Mouse (Mus musculus) liver, embryonic 14.5 days (tissue): Measurements from ENCODE around the gene Atxn1l. TPM values are rescaled to one million over a fixed set of nuclear protein-coding genes. Genes with fewer than 3 reads are reported as not detected.

Experiments used
- ATAC-seq: fragments of 200-750 bp; cut with Nextera tagmentation; 2 replicates; pipeline ENCODE4 v1.8.0; 2017; ENCODE audit warnings: moderate number of reproducible peaks, mild to moderate bottlenecking, moderate library complexity; ENCODE audit not compliant: insufficient read depth
- DNase-seq, 3 experiments: peaks; one replicate each; pipeline ENCODE4 v3.0.0-alpha.2; 2012 to 2013; ENCODE audit warnings: low read depth in 3 of 3, low spot score in 3 of 3
- H3K27ac ChIP-seq: fragments of 300-500 bp; sonication (generic); 2 replicates; pipeline ENCODE4 v1.5.1; 2014; ENCODE audit warnings: moderate library complexity, mild to moderate bottlenecking, control low read depth, inconsistent platforms
- H3K27me3 ChIP-seq: fragments of 300-500 bp; sonication (generic); 2 replicates; pipeline ENCODE4 v1.6.1; 2014; ENCODE audit warnings: mild to moderate bottlenecking, low read length, moderate library complexity; ENCODE audit not compliant: control insufficient read depth, insufficient read depth
- H3K36me3 ChIP-seq: fragments of 300-500 bp; sonication (generic); replicated peaks from 2 replicates; pipeline ENCODE4 v1.6.1; 2014; ENCODE audit warnings: low read depth; ENCODE audit not compliant: control insufficient read depth, insufficient read depth
- H3K4me1 ChIP-seq, 2 experiments: fragments of 200-500 bp in 1 of 2; fragments of 300-500 bp in 1 of 2; sonication (generic) in 1 of 2; replicated peaks; 2 replicates each; pipeline ENCODE4 v1.6.1; 2012 to 2014; ENCODE audit warnings: antibody characterized with exemption in 1 of 2, inconsistent platforms in 1 of 2, low read length in 1 of 2; ENCODE audit not compliant: control insufficient read depth in 2 of 2, insufficient read depth in 2 of 2
- H3K4me2 ChIP-seq: fragments of 300-500 bp; sonication (generic); 2 replicates; pipeline ENCODE4 v1.6.1; 2014; ENCODE audit warnings: low read depth, mild to moderate bottlenecking, control low read depth, moderate library complexity
- H3K4me3 ChIP-seq, 2 experiments: fragments of 200-500 bp in 1 of 2; fragments of 300-500 bp in 1 of 2; sonication (generic) in 1 of 2; 2 replicates each; pipeline ENCODE4 v1.5.1; 2012 to 2014; ENCODE audit warnings: low read depth in 2 of 2, low read length in 2 of 2, mild to moderate bottlenecking in 2 of 2, control low read depth in 1 of 2, inconsistent platforms in 1 of 2, moderate library complexity in 1 of 2; ENCODE audit not compliant: insufficient read depth in 1 of 2
- H3K9ac ChIP-seq: fragments of 300-500 bp; sonication (generic); replicated peaks from 2 replicates; pipeline ENCODE4 v1.6.1; 2014; ENCODE audit warnings: mild to moderate bottlenecking, control low read depth, moderate library complexity
- H3K9me3 ChIP-seq: fragments of 300-500 bp; sonication (generic); 2 replicates; pipeline ENCODE4 v1.6.1; 2016; ENCODE audit warnings: low read length, mixed read lengths; ENCODE audit not compliant: control insufficient read depth
- CTCF ChIP-seq: IDR thresholded peaks from 2 replicates; pipeline ENCODE4 v1.5.1; 2016; ENCODE audit warnings: antibody characterized with exemption, low read depth, control low read depth
- EP300 ChIP-seq: IDR thresholded peaks from 2 replicates; pipeline ENCODE4 v1.6.1; 2016; ENCODE audit warnings: antibody characterized with exemption, low read depth
- WGBS: fragments of 180-500 bp; shearing (Covaris S2); extraction: QIAGEN DNeasy Blood & Tissue Kit; methylation state at CpG from one replicate; pipeline ENCODE4 v1.1.7; 2014; ENCODE audit not compliant: insufficient replicate concordance; 5-methylcytosine and 5-hydroxymethylcytosine counted together
- polyA plus RNA-seq, 2 experiments: library from polyadenylated mRNA; depleted of rRNA in 1 of 2; stranded (reverse) in 1 of 2; unstranded in 1 of 2; fragments of >200 nt; fragmentation: Nextera tagmentation in 1 of 2; extraction: Ambion mirVana in 1 of 2; gene quantifications; 2 replicates each; pipeline versions ENCODE4 v1.2.1 to v1.2.3; 2012 to 2014

Atxn1l gene
- polyA plus RNA-seq (2012; rRNA removed): 2.2 and 2.5 TPM in 2 replicates
- 2.0 and 2.1 TPM in 2 replicates for polyA plus RNA-seq (2014; fragmentation: Nextera tagmentation; extraction: Ambion mirVana)

DNA sequence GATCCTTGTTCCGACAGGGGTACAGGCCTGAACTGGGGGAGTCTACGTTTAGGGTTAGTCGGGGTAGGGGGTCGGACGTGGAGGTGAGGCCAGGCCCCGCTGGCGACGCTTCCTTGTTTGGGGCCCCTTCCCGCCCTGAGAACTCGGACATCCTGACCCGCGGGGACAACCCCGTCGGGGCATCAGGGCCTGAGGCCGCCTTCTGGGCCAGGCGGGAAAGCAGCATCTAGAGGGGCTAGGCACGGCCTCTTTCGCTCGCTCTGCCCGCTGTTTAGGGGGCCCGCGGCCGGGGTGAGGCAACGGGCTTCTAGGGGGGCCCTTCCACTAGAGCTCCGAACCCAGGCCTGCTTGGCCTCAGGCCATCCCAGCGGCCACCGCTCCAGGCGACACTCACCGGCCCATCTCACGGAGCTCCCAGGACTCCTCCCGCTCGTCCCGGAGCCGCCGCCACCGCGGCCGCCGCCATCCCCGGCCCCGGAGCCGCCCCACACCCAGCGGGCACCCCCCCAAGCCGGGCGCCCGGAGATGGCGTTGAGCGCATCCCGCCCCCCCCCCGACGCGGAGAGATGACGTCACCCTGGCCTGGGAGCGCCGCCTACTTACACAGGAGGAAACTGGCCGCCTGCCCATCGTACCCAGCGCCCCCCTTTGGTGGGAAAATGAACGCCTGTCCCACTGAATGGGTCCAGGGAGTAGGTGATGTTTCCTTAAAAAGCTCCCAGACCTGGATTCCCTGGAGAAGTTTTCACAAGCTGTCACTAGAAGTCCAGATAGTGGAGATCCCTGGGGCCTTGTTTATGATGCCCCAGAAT lies at the start of gene Atxn1l:
TSS of gene Atxn1l (minus strand) at position 503 of the 812 bp plus-strand sequence.
- H3K4me3 ChIP-seq: peak within 1 kb of the TSS; percentile 89 to 100
- peaks cover 7% of the 10 kb centered on the region for H3K36me3 ChIP-seq
- H3K9me3 ChIP-seq: no peaks in the 10 kb centered on the region
- peak within 1 kb of the TSS; percentile 48 for H3K27ac ChIP-seq
- DNase-seq: peak; percentile 70 to 78 (median 74)
- H3K4me2 ChIP-seq: peak within 1 kb of the TSS; percentile 86
- TF ChIP-seq EP300: no peak
- TF ChIP-seq CTCF: peak; percentile 82
- H3K27me3 ChIP-seq: no peaks in the 10 kb centered on the region
- peak; percentile 87 for ATAC-seq
- peaks cover 6% of the 10 kb centered on the region in 2 experiments; a peak in 3 of 4 replicates for H3K4me1 ChIP-seq
- peak within 1 kb of the TSS; percentile 97 for H3K9ac ChIP-seq
- under 1% methylated on average over 59 of the region's 59 CpGs for WGBS

DNA sequence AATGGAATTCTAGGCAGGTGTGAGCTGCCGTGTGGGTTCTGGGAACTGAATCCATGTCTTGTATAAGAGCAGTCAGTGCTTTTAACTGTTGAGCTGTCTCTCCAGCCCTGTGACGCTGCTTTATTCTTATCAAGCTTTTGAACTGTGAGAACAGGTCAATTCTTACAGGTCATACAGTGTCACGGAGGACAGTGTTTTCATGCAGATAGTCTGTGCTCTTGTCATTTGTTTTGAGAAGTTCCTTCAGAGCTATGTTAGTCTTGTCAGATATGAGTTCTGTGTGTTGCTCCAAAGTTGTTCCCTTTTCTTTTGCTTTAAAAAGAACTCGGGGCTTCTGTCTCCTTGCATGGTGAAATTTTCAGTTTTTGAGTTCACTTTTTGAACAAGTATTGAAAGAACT lies 43.0 kb upstream of the Atxn1l start:
- Histone ChIP-seq H3K4me1 (peaks cover 14 to 17% of the 10 kb centered on the region in 2 experiments), H3K27me3 (no peaks in the 10 kb centered on the region), H3K9me3 (no peaks in the 10 kb centered on the region), H3K36me3 (no peaks in the 10 kb centered on the region), H3K4me2 (peak overlapping the region; percentile 93), H3K9ac (peak overlapping the region; percentile 40), H3K4me3 (peak overlapping the region in 1 of 2 experiments; percentile 79; a peak in 2 of 4 replicates), H3K27ac (no peak overlapping the region)
- no peak for ATAC-seq
- no peak for TF ChIP-seq CTCF
- no peak for TF ChIP-seq EP300
- 26% methylated on average over 4 of the region's 4 CpGs for WGBS
- no peak for DNase-seq

GRCm38 (mm10) chr8:109779431-109780228 lies 42.1 kb upstream of the Atxn1l start:
- DNase-seq (no peak), ATAC-seq (no peak)
- peak overlapping the region; percentile 93 for H3K4me2 ChIP-seq
- H3K4me3 ChIP-seq: peak overlapping the region; percentile 77 to 79
- no peaks in the 10 kb centered on the region for H3K27me3 ChIP-seq
- peak overlapping the region; percentile 88 for H3K9ac ChIP-seq
- TF ChIP-seq EP300: no peak
- no peak for TF ChIP-seq CTCF
- no peaks in the 10 kb centered on the region for H3K36me3 ChIP-seq
- peak overlapping the region; percentile 79 for H3K27ac ChIP-seq
- H3K4me1 ChIP-seq: peaks cover 14 to 17% of the 10 kb centered on the region in 2 experiments
- WGBS: 12% methylated on average over 24 of the region's 24 CpGs
- no peaks in the 10 kb centered on the region for H3K9me3 ChIP-seq

- Histone ChIP-seq H3K4me3 (peak overlapping the region; percentile 77 to 79), H3K4me1 (peaks cover 14% of the 10 kb centered on the region in 2 experiments), H3K27ac (peak overlapping the region; percentile 79), H3K4me2 (peak overlapping the region; percentile 93), H3K36me3 (no peaks in the 10 kb centered on the region), H3K9ac (peak overlapping the region; percentile 88), H3K27me3 (no peaks in the 10 kb centered on the region), H3K9me3 (no peaks in the 10 kb centered on the region)
- WGBS: under 1% methylated on average over 31 of the region's 32 CpGs
- TF ChIP-seq EP300 (no peak), CTCF (no peak)
- peak; percentile 47 for ATAC-seq
- DNase-seq: peak in 2 of 3 experiments; percentile 45 to 49
Measured at GRCm38 (mm10) chr8:109778993-109779421, 41.5 kb upstream of the Atxn1l start.
